Mouse (Mus musculus): ENCODE results near the gene Plekho2. TPM values are rescaled to one million over a fixed set of nuclear protein-coding genes. Genes with fewer than 3 reads are reported as not detected.

Gene Plekho2
- polyA plus RNA-seq, 1 experiment from 2014 or later = 12.8 TPM

DNA sequence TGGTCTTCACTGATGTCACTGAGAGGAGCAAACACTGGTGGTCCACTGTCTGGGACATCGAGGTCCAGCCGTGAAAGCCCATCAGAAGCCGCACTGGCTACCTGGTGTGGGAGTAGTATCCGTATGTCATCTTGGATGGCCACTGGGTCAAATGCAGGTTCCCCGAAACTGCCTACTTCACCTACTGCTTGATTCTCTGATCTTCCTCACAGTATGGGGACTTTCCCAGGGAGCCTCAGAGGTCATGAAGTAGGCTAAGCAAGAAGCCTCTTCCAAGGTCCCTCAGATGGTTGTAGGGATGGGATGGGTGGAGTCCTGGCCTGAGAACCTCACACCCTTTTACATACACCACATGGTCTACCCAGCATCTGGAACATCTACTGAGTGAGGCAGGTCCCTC, 22.9 kb downstream of the Plekho2 start:
- H3K27me3 ChIP-seq (ENCODE audit: insufficient read depth, poor library complexity, severe bottlenecking) = no peaks in the 10 kb centered on the region
- 97% methylated on average over 5 of the region's 5 CpGs for WGBS
- H3K9me3 ChIP-seq = no peaks in the 10 kb centered on the region
- H3K4me3 ChIP-seq = no peak overlapping the region
- peaks cover 55% of the 10 kb centered on the region for H3K36me3 ChIP-seq
- peaks cover 37% of the 10 kb centered on the region for H3K4me1 ChIP-seq
- peak; percentile 72 for DNase-seq (ENCODE audit: low spot score)
- H3K27ac ChIP-seq = no peak overlapping the region

DNA sequence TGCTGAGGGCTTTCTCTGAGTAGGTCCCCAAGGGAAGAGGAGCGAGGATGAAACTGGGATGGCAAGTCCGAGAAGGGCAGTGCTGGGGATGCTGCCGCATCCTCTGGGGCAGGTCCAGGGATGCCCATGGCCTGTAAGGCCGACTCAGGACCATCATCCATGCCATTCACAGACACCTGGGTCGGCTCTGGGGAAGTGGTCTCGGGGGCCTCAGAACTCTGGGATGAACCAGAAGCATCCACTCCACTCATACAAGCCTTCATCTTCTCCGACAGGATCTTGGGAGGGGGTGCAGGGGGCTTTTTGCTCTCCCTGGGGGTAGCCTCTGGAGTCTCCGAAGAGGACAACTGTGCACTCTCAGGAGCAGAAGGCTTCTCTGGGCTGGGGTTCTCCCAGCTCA, 23.5 kb downstream of the Plekho2 start:
- Histone ChIP-seq H3K9me3 (no peaks in the 10 kb centered on the region), H3K4me1 (peaks cover 37% of the 10 kb centered on the region), H3K36me3 (peaks cover 55% of the 10 kb centered on the region), H3K27me3 (ENCODE audit: insufficient read depth, poor library complexity, severe bottlenecking) (no peaks in the 10 kb centered on the region), H3K4me3 (no peak overlapping the region), H3K27ac (0 out of 2 replicates have a peak overlapping the region, but pooled peaks have one; percentile 3)
- WGBS = 90% methylated on average over 8 of the region's 8 CpGs
- no peak for DNase-seq (ENCODE audit: low spot score)

DNA sequence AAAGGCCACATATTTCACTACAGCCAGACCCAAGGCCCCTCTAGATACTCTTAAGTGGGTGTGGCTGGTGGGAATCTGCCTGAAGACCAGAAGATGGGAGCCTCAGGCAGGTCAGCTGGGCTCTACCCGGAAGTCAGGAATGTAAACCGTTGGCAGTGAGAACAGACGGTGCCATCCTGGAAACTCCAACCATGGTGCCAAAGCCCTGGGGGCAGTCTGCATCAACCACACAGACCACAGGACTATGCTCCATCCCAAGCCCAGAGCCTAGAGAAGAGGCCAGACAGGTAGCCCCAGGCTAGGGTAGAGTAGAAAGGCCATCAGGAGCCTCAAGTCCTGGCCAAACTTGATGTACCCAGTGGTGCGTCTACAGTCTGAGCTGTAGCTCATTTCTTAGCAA, 24.2 kb downstream of the Plekho2 start:
- Histone ChIP-seq H3K27me3 (ENCODE audit: insufficient read depth, poor library complexity, severe bottlenecking) (no peaks in the 10 kb centered on the region), H3K4me1 (peaks cover 39% of the 10 kb centered on the region), H3K36me3 (peaks cover 55% of the 10 kb centered on the region), H3K9me3 (no peaks in the 10 kb centered on the region), H3K4me3 (no peak overlapping the region), H3K27ac (peak overlapping the region; percentile 80)
- WGBS = 76% methylated on average over 4 of the region's 4 CpGs
- peak; percentile 73 for DNase-seq (ENCODE audit: low spot score)

DNA sequence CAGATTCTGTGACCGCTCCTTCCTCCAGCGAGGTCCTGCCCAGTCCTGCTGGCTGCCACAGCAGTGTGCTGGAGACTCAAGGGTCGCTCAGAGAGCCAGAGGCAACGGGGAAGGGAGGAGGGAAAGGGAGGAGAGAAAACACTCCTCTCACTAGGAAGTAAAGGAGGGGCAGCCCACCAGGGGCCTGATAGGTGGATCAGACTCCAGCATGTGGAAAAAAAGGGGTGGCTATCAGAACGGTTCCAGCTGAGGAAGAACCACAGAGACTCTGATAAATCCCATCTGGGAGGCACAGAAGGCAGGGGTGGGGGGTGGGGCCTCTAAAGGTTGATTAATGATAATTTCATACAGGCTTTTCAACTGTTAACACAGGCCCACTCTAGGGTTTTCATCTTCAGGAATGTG, 24.8 kb downstream of the Plekho2 start:
- Histone ChIP-seq H3K4me3 (no peak overlapping the region; the same call in 1 of the 2 replicates), H3K9me3 (no peaks in the 10 kb centered on the region), H3K4me1 (peaks cover 45% of the 10 kb centered on the region), H3K27ac (peak overlapping the region; percentile 80), H3K27me3 (ENCODE audit: insufficient read depth, poor library complexity, severe bottlenecking) (no peaks in the 10 kb centered on the region), H3K36me3 (peaks cover 49% of the 10 kb centered on the region)
- peak; percentile 91 for DNase-seq (ENCODE audit: low spot score)
- 2% methylated on average over 5 of the region's 5 CpGs for WGBS

DNA sequence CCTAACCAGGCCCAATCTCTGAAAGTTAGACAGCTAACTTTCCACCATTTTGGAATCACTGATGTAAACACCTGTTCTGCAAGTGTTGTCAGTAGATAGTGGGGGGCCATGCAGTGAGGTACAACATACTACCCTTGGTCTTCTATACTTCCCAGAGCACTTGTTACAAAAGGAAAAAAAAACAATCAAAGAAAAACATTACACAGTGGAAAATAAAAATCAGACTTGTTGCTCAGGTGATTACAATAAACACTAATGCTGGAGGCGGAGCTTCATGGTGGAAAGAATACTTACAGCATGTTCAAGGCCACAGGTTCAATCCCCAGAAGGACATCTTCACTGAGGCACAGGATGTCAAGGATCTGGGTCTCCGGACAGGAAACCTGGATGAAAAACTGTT, 27.1 kb downstream of the Plekho2 start:
- H3K36me3 ChIP-seq = peaks cover 31% of the 10 kb centered on the region
- no peaks in the 10 kb centered on the region for H3K9me3 ChIP-seq
- peaks cover 56% of the 10 kb centered on the region for H3K4me1 ChIP-seq
- 0 out of 2 replicates have a peak overlapping the region, but pooled peaks have one; percentile 90 for H3K27ac ChIP-seq
- no peak overlapping the region for H3K4me3 ChIP-seq
- WGBS = 89% methylated on average over 2 of the region's 2 CpGs
- no peaks in the 10 kb centered on the region for H3K27me3 ChIP-seq (ENCODE audit: insufficient read depth, poor library complexity, severe bottlenecking)
- no peak for DNase-seq (ENCODE audit: low spot score)

DNA sequence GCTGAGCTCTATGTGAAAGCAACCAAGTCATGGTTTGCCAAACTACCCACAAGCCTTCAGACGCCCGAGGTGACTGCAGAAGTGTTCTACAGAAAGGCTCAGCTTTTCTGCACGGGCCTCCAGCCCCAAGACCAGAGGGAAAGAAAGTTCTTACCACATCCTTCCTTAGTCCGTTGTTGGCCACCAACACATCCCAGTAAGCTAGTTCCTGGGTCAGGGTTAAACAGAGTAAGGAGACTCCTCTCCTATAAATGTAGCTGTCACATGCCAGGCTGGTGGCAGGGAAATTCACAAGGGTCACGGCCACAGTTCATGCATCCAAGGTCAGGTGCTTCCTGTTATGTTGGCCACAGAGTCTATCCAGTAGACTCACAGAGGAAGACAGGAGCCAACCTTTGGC, 27.7 kb downstream of the Plekho2 start:
- 82% methylated on average over 5 of the region's 5 CpGs for WGBS
- H3K36me3 ChIP-seq = peaks cover 25% of the 10 kb centered on the region
- H3K9me3 ChIP-seq = no peaks in the 10 kb centered on the region
- peak overlapping the region; percentile 90 for H3K27ac ChIP-seq
- no peak overlapping the region for H3K4me3 ChIP-seq
- DNase-seq (ENCODE audit: low spot score) = peak; percentile 71
- no peaks in the 10 kb centered on the region for H3K27me3 ChIP-seq (ENCODE audit: insufficient read depth, poor library complexity, severe bottlenecking)
- H3K4me1 ChIP-seq = peaks cover 60% of the 10 kb centered on the region

DNA sequence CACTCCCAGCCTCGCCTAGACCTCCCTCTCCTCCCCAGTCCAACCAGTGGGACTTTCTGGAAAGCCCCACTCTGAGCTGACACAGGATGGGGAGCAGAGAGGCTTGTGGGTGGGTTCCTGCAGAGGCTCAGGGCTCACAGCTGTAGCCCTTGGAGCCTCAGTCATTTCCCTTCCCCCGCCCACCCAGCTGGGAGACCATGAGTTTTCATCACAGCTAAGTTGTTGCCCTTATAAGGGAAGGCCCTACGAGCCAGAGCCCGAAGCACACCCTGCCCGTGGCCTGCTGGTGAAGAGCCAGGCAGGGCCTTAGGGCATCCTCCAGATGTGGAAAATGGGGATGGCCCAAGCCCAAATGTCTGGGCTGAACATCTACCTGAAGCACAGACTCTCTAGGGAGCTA, 28.8 kb downstream of the Plekho2 start:
- peak; percentile 92 for DNase-seq (ENCODE audit: low spot score)
- Histone ChIP-seq H3K36me3 (peaks cover 14% of the 10 kb centered on the region), H3K27me3 (ENCODE audit: insufficient read depth, poor library complexity, severe bottlenecking) (no peaks in the 10 kb centered on the region), H3K4me1 (peaks cover 71% of the 10 kb centered on the region), H3K4me3 (no peak overlapping the region), H3K9me3 (no peaks in the 10 kb centered on the region), H3K27ac (peak overlapping the region; percentile 90)
- WGBS = 1% methylated on average over 5 of the region's 5 CpGs

DNA sequence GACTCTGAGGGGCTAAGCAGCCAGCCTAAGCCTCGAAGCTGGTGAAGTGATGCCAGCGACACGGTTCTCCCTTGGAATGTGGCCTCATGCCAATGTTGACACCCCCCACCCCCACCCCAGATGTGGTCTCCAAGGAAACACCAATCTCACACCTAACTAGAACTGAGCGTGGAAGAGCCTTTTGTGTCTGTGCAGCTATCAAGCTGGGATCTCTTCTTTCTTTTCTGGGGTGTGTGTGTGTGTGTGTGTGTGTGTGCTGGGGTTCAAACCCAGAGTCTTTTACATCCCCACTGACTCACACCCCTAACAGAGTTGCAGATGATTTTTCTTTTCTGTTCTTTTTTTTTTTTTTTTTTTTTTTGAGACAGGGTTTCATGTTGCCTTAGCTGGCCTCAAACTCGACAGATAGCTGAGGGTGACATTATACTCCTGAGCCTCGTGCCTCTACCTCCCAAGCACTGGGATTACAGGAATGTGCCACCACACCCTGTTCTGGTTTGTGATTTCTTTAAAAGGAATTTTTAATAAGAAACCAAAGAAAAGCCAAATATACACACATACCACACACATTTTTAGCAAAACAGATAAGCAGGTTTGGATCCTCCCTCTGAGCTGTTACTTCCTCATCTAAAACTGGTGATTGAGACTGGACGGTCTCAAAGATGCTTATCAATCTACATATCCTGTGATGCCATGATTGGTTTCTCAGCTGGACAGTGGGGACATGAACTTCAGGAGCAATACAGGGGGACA, 29.6 kb downstream of the Plekho2 start:
- no peaks in the 10 kb centered on the region for H3K9me3 ChIP-seq
- 28% methylated on average over 7 of the region's 7 CpGs for WGBS
- peaks cover 6% of the 10 kb centered on the region; the same call in 1 of the 2 replicates for H3K36me3 ChIP-seq
- no peak overlapping the region for H3K4me3 ChIP-seq
- H3K27me3 ChIP-seq (ENCODE audit: insufficient read depth, poor library complexity, severe bottlenecking) = no peaks in the 10 kb centered on the region
- H3K27ac ChIP-seq = peak overlapping the region; percentile 90
- peaks cover 72% of the 10 kb centered on the region for H3K4me1 ChIP-seq
- DNase-seq (ENCODE audit: low spot score) = peak; percentile 71

DNA sequence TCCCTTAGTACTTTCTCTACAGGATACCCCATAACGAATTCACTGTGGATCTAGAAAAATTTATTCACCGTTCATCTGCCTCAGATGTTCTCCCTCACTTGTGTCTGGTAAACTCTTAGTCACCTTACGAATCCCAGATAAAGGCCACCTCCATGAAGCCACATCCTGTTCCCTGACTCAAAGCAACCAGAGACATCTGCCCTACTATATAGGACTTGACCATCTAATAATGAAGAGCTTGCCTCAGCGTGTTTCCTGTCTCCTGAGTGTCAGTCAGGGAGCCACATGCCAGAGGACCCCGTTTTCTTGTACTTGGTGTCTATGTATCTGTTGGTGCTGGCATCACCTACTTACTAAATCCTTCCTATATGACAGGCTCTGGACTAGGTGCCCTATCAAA, 30.2 kb downstream of the Plekho2 start:
- Histone ChIP-seq H3K4me3 (no peak overlapping the region), H3K9me3 (no peaks in the 10 kb centered on the region), H3K4me1 (peaks cover 69% of the 10 kb centered on the region), H3K27me3 (ENCODE audit: insufficient read depth, poor library complexity, severe bottlenecking) (no peaks in the 10 kb centered on the region), H3K36me3 (peaks cover 6% of the 10 kb centered on the region; the same call in 1 of the 2 replicates), H3K27ac (peak overlapping the region; percentile 72)
- 70% methylated on average over 5 of the region's 5 CpGs for whole genome bisulfite sequencing
- DNase-seq (ENCODE audit: low spot score) = no peak

DNA sequence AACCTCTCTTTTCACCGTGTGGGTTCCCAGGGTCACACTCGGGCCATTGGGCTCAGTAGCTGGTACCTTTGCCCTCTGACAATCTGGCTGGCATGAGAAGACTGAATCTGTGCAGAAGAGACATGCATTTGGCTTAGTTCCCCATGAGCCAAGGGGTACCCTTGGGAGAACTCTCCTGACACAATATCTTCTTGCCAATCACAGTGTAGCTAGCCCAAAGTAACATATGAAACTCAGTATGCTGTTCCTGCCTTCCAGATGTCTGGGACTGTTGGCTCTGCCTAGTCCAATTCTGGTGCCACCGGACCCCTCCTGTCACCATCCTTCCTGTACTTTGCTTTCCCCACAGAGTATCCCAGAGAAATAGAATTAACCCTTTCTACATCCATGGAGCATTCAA, 30.7 kb downstream of the Plekho2 start:
- Histone ChIP-seq H3K9me3 (no peaks in the 10 kb centered on the region), H3K4me1 (peaks cover 64% of the 10 kb centered on the region), H3K27ac (no peak overlapping the region), H3K36me3 (peaks cover 3% of the 10 kb centered on the region; the same call in 1 of the 2 replicates), H3K27me3 (ENCODE audit: insufficient read depth, poor library complexity, severe bottlenecking) (no peaks in the 10 kb centered on the region), H3K4me3 (no peak overlapping the region)
- WGBS = 88% methylated on average over 3 of the region's 3 CpGs
- DNase-seq (ENCODE audit: low spot score) = no peak

DNA sequence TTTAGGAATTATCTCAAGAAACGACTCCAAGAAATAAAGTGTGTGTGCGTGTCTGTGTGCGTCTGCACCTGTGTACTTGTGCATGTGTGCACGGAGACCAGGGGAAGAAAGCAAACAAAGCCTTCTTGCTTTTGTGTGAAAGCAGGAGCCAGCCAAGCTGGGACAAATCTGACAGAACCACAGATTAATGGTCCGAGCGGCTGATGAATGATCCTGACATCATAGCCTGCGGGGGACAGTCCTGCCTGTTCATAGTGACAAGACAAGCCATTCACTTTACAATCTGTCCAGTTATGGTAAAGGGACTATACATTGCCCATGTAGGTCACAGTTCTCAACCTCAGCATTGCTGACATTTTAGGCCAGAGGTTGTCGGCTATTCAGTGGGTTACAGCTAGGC, 31.5 kb downstream of the Plekho2 start:
- H3K4me3 ChIP-seq = no peak overlapping the region
- peaks cover 62% of the 10 kb centered on the region for H3K4me1 ChIP-seq
- H3K9me3 ChIP-seq = no peaks in the 10 kb centered on the region
- H3K36me3 ChIP-seq = 0 out of 2 replicates have a peak, but pooled peaks cover 2% of the 10 kb centered on the region
- DNase-seq (ENCODE audit: low spot score) = no peak
- no peaks in the 10 kb centered on the region for H3K27me3 ChIP-seq (ENCODE audit: insufficient read depth, poor library complexity, severe bottlenecking)
- 74% methylated on average over 8 of the region's 8 CpGs for WGBS
- peak overlapping the region; percentile 50 for H3K27ac ChIP-seq

DNA sequence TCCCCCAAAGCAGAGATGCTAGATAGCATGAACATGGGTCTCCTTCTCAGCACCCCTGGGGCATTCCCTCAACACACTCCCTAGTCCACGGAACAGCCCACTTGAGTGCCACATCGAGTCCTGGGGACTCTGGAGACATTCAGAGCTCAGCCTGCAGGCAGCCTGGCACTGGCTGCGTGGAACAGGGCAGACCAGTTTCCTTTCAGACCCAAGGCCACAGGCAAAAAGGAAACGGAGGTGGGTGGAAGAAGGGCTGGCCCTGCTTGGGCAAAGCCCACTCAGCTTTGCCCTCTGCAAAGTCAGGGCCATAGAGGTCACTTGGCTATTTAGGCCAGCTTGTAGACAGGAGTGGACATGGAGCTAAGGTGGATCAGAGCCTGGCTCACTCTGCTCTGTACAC, 32.0 kb downstream of the Plekho2 start:
- peaks cover 62% of the 10 kb centered on the region for H3K4me1 ChIP-seq
- no peaks in the 10 kb centered on the region for H3K36me3 ChIP-seq
- H3K9me3 ChIP-seq = no peaks in the 10 kb centered on the region
- peak overlapping the region; percentile 50 for H3K27ac ChIP-seq
- DNase-seq (ENCODE audit: low spot score) = peak; percentile 71
- no peaks in the 10 kb centered on the region for H3K27me3 ChIP-seq (ENCODE audit: insufficient read depth, poor library complexity, severe bottlenecking)
- H3K4me3 ChIP-seq = no peak overlapping the region
- 74% methylated on average over 4 of the region's 4 CpGs for WGBS

DNA sequence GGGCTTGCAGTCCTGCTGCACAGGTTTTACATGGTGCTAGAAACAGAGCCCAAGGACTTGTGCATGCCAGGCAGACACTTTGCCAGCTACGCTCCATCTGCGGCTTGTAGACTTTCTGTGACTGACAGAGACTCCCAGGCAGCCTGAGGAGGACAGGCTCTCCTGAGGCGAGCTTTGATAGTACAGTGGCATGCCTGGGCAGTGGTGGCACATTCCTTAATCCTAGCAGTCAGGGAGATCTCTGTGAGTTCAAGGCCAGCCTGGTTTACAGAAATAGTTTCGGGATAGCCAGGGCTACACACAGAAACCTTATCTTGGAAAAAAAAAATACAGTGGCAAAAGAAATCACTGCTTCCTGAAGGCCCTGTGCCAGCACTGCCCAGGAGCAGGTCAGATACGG, 32.7 kb downstream of the Plekho2 start:
- no peak overlapping the region for H3K4me3 ChIP-seq
- peaks cover 65% of the 10 kb centered on the region for H3K4me1 ChIP-seq
- H3K27ac ChIP-seq = peak overlapping the region; percentile 56; the same call in 1 of the 2 replicates
- H3K27me3 ChIP-seq (ENCODE audit: insufficient read depth, poor library complexity, severe bottlenecking) = no peaks in the 10 kb centered on the region
- 78% methylated on average over 5 of the region's 5 CpGs for WGBS
- H3K36me3 ChIP-seq = no peaks in the 10 kb centered on the region
- no peaks in the 10 kb centered on the region for H3K9me3 ChIP-seq
- no peak for DNase-seq (ENCODE audit: low spot score)

DNA sequence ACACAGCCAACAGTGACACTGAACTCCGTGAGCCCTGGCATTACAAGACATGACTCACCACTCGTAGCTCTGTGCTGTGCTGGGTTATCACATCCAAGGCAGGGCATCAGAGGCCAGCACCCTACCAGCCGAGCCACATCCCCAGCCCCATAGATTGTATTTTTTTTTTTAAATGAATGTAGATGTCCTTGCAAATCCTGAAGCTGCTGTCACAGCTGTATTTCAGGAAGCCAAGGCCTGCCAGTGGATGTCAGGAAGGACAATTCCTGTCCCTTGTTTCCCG, 33.5 kb downstream of the Plekho2 start:
- 45% methylated on average over 4 of the region's 4 CpGs for WGBS
- Histone ChIP-seq H3K4me3 (no peak overlapping the region), H3K27me3 (ENCODE audit: insufficient read depth, poor library complexity, severe bottlenecking) (no peaks in the 10 kb centered on the region), H3K9me3 (no peaks in the 10 kb centered on the region), H3K36me3 (no peaks in the 10 kb centered on the region), H3K27ac (peak overlapping the region; percentile 56; the same call in 1 of the 2 replicates), H3K4me1 (peaks cover 65% of the 10 kb centered on the region)
- no peak for DNase-seq (ENCODE audit: low spot score)
